Mouse (Mus musculus): ENCODE measurements around the gene Trappc5. TPM values are rescaled to one million over a fixed set of nuclear protein-coding genes. Genes with fewer than 3 reads are reported as not detected.

The Trappc5 gene
- polyA plus RNA-seq, 1 experiment from 2014 or later = 18.6 TPM

DNA sequence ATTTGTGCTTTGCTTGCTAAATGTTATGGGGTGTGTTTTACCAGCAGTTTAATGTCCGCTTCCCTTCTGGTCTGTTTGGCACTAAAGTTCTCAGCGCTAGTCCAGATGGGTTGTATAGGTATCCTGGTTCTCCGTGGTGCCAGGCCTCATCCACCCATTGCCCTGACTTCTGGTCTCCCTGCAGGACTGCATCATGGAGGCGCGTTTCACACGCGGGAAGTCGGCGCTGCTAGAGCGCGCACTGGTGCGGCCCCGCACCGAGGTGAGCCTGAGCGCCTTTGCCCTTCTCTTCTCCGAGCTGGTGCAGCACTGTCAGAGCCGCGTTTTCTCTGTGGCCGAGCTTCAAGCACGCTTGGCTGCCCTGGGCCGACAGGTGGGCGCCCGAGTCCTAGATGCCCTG lies 2.7 kb downstream of the Trappc5 start:
- 94% methylated on average over 23 of the region's 23 CpGs for WGBS (ENCODE audit: insufficient replicate concordance)
- Histone ChIP-seq H3K9ac (no peak overlapping the region), H3K4me2 (no peak overlapping the region), H3K36me3 (peaks cover 31% of the 10 kb centered on the region), H3K9me3 (replicated peaks) (no peaks in the 10 kb centered on the region), H3K4me3 (replicated peaks) (no peak overlapping the region), H3K4me1 (replicated peaks) (peaks cover 25% of the 10 kb centered on the region), H3K27me3 (no peaks in the 10 kb centered on the region), H3K27ac (no peak overlapping the region)
- ATAC-seq (ENCODE audit: low read depth) (no peak), DNase-seq (no peak)

DNA sequence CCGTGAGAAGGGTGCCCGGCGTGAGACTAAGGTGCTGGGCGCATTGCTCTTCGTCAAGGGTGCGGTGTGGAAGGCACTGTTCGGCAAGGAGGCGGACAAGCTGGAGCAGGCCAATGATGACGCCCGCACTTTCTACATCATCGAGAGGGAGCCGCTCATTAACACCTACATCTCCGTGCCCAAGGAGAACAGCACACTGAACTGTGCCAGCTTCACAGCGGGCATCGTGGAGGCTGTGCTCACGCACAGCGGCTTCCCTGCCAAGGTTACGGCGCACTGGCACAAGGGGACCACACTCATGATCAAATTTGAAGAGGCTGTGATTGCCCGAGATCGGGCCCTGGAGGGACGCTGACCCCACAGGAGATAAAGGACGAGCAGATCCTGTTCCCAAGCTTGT lies 3.1 kb downstream of the Trappc5 start:
- Histone ChIP-seq H3K9me3 (replicated peaks) (no peaks in the 10 kb centered on the region), H3K4me3 (replicated peaks) (no peak overlapping the region), H3K4me1 (replicated peaks) (peaks cover 25% of the 10 kb centered on the region), H3K27ac (no peak overlapping the region), H3K4me2 (no peak overlapping the region), H3K9ac (no peak overlapping the region), H3K27me3 (no peaks in the 10 kb centered on the region), H3K36me3 (peaks cover 31% of the 10 kb centered on the region)
- ATAC-seq (ENCODE audit: low read depth) = no peak
- WGBS (ENCODE audit: insufficient replicate concordance) = 94% methylated on average over 23 of the region's 23 CpGs
- no peak for DNase-seq

DNA sequence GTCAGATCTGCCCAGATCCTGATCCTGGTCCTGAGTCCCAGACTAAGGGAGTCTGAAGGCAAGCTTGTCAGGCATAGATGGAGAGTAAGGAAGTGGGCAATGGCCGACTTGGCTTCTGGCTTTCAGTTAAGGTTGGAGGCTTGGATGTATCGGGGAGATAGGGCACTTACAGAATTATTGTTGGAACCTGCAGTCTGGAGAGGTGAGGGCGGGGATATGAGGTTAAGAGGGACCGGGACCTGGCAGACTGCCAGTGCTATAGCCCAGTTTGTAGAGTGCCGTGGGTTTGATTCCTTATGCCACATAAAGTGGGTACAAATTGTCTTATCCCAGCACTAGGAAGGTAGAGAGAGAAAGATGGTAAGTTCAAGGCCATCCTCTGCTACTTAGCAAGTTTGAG lies 3.6 kb downstream of the Trappc5 start:
- 79% methylated on average over 5 of the region's 5 CpGs for WGBS (ENCODE audit: insufficient replicate concordance)
- DNase-seq (no peak), ATAC-seq (ENCODE audit: low read depth) (no peak)
- H3K27me3 ChIP-seq = no peaks in the 10 kb centered on the region
- peaks cover 25% of the 10 kb centered on the region for H3K4me1 ChIP-seq (replicated peaks)
- H3K4me2 ChIP-seq = no peak overlapping the region
- peaks cover 31% of the 10 kb centered on the region for H3K36me3 ChIP-seq
- H3K4me3 ChIP-seq (replicated peaks) = no peak overlapping the region
- H3K9me3 ChIP-seq (replicated peaks) = no peaks in the 10 kb centered on the region
- no peak overlapping the region for H3K27ac ChIP-seq
- H3K9ac ChIP-seq = no peak overlapping the region

DNA sequence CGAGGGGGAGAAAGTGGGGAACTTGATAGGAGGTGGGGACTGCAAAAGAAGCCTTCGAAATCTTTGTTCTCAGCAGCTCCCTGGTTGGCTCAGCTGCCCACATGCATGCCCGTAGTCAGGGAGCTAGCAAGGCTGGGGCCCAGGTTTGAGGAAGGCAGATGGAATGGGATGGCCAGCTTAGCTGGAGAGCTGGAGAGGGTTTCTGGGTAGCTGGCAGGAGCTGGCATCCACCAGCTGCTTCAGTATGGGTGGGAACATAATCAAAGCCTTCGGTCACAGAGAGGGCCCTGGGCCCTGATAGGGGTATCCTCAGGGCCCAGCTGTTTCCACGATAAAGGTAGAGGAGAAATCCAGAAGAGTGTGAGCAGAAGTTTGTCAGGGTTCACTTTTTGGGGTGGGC lies 6.3 kb downstream of the Trappc5 start:
- WGBS (ENCODE audit: insufficient replicate concordance) = 79% methylated on average over 5 of the region's 5 CpGs
- no peak overlapping the region for H3K4me3 ChIP-seq (replicated peaks)
- no peak overlapping the region for H3K27ac ChIP-seq
- H3K9me3 ChIP-seq (replicated peaks) = no peaks in the 10 kb centered on the region
- peaks cover 31% of the 10 kb centered on the region for H3K36me3 ChIP-seq
- ATAC-seq (ENCODE audit: low read depth) = 0 out of 2 replicates have a peak, but pooled peaks have one; percentile 29
- no peak overlapping the region for H3K9ac ChIP-seq
- no peaks in the 10 kb centered on the region for H3K27me3 ChIP-seq
- H3K4me1 ChIP-seq (replicated peaks) = peaks cover 13% of the 10 kb centered on the region
- H3K4me2 ChIP-seq = no peak overlapping the region
- DNase-seq = no peak

DNA sequence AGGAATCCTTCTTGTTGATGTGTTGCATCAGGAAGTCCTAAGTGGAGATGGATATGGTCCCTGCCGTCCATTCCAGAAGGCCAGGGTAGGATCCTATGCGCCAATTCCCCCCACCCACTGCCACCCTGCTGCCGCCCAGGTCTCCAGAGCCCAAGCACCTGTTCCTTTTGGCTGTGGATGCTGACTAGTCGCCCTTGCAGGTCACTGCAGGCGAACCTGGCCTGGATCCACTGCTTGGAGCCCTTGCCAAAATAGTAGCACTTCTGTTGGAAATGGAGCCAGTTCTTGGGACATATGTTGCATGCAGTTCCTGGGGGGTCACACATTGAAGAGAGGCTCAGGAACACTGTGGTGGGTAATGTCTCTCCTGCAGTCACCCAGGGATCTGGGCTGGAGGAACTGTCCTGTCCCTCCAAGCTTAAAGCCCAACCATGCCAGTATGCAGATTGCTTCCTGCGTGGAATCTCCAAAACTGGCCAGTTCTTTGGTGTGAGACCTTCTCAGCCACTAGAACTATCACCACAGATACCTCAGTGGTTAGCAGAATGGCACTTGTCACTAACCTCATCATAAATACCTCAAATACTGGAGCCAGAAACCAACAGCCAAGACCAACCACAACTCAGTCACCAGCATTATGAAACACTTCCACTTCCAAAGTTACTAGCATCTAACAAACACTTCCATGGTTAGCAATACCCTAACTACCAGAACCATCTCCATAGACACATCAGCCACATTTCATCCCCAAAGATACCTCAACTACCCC lies 7.5 kb downstream of the Trappc5 start:
- H3K27me3 ChIP-seq = no peaks in the 10 kb centered on the region
- peaks cover 1% of the 10 kb centered on the region for H3K4me1 ChIP-seq (replicated peaks)
- no peak overlapping the region for H3K4me2 ChIP-seq
- H3K9me3 ChIP-seq (replicated peaks) = no peaks in the 10 kb centered on the region
- no peak overlapping the region for H3K4me3 ChIP-seq (replicated peaks)
- H3K9ac ChIP-seq = no peak overlapping the region
- ATAC-seq (ENCODE audit: low read depth) (no peak), DNase-seq (no peak)
- WGBS (ENCODE audit: insufficient replicate concordance) = 56% methylated on average over 6 of the region's 6 CpGs
- peaks cover 30% of the 10 kb centered on the region for H3K36me3 ChIP-seq
- H3K27ac ChIP-seq = no peak overlapping the region

DNA sequence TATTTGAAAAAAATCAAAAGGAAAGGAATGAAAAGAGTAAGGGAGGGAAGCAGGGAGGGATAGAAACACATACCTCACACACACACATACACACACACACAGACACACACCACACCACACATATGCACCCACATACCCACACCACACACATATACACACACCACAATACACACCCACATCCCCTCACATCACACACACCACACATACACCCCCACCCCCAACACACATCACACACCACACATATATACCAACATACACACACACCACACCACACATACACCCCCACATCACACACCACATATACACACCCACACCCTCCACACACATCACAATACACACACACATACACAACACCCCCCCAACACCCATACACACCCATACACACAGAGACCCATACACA lies 8.4 kb downstream of the Trappc5 start:
- ATAC-seq (ENCODE audit: low read depth) = no peak
- peaks cover 20% of the 10 kb centered on the region for H3K36me3 ChIP-seq
- H3K4me2 ChIP-seq = no peak overlapping the region
- H3K4me1 ChIP-seq (replicated peaks) = no peaks in the 10 kb centered on the region; the same call in 1 of the 2 replicates
- DNase-seq = no peak
- H3K4me3 ChIP-seq (replicated peaks) = no peak overlapping the region
- H3K9ac ChIP-seq = no peak overlapping the region
- no peak overlapping the region for H3K27ac ChIP-seq
- no peaks in the 10 kb centered on the region for H3K9me3 ChIP-seq (replicated peaks)
- no peaks in the 10 kb centered on the region for H3K27me3 ChIP-seq

DNA sequence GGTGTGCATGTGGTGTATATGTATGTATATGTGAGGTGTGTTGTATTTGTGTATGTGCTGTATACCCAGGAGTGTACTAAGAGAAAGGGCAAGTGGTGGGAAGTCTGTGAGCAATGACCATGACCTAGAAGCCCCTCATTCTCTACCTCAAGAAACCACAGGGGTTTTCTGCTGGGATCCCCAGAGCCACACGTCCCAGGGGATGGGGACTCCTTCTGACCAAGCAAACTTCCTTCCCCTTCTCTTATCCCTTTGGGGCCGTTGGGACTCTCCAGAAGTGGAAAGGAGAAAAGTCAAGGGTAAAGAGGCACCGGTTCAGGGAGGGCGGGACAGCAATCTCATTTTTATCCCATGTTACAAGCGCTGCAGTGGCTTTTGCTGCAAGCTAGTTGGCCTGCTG lies 9.3 kb downstream of the Trappc5 start:
- Histone ChIP-seq H3K36me3 (peaks cover 12% of the 10 kb centered on the region), H3K4me3 (replicated peaks) (no peak overlapping the region), H3K27ac (no peak overlapping the region), H3K9me3 (replicated peaks) (no peaks in the 10 kb centered on the region), H3K9ac (no peak overlapping the region), H3K27me3 (0 out of 2 replicates have a peak, but pooled peaks cover 6% of the 10 kb centered on the region), H3K4me1 (replicated peaks) (no peaks in the 10 kb centered on the region; the same call in 1 of the 2 replicates), H3K4me2 (no peak overlapping the region)
- DNase-seq (no peak), ATAC-seq (ENCODE audit: low read depth) (no peak)
- WGBS (ENCODE audit: insufficient replicate concordance) = 49% methylated on average over 5 of the region's 5 CpGs

DNA sequence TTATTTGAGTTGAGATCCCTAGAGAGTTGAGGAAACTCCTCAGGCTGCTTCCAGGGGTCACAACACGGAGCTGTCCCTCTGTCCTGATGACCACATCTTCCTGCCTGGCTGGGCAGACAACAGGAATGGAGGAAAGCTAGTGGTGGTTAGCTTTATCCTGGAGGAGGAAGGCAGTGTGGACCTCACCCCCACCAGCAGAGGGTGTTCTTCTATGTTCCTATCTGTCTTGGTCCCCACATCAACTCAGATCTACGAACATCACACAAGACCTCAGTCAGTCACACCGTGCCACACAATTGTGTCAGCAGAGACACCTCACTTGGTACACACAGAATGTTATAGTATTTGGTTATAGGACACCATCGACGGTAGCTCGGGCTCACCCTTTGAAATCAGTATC lies 11.4 kb downstream of the Trappc5 start:
- Histone ChIP-seq H3K4me3 (replicated peaks) (no peak overlapping the region), H3K4me2 (no peak overlapping the region), H3K36me3 (no peaks in the 10 kb centered on the region), H3K27me3 (0 out of 2 replicates have a peak, but pooled peaks cover 6% of the 10 kb centered on the region), H3K4me1 (replicated peaks) (no peaks in the 10 kb centered on the region), H3K27ac (no peak overlapping the region), H3K9ac (no peak overlapping the region), H3K9me3 (replicated peaks) (no peaks in the 10 kb centered on the region)
- no peak for DNase-seq
- ATAC-seq (ENCODE audit: low read depth) = no peak
- 33% methylated on average over 6 of the region's 6 CpGs for WGBS (ENCODE audit: insufficient replicate concordance)

DNA sequence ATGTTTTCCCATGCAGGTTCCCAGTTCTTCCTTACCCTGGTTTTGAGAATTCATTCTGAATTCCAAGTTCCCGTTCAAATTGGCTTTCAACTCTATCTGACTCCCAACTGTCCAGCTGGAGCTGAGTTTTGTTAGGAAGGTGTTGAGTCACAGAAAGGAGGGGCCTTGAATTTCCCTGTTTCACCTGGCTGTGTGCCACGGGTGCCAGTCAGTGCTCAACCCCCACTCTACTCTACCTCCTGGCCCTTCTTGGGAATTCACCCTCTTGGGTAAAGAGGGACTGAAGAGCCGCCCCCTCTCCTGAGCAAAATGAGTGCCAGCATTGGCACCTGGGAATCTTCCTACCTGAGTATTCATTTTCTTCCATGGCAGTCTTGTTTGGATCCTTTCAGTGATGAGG lies 14.7 kb downstream of the Trappc5 start:
- H3K4me3 ChIP-seq (replicated peaks) = no peak overlapping the region
- H3K9me3 ChIP-seq (replicated peaks) = no peaks in the 10 kb centered on the region
- no peaks in the 10 kb centered on the region for H3K36me3 ChIP-seq
- H3K27me3 ChIP-seq = 0 out of 2 replicates have a peak, but pooled peaks cover 6% of the 10 kb centered on the region
- H3K9ac ChIP-seq = no peak overlapping the region
- DNase-seq = no peak
- ATAC-seq (ENCODE audit: low read depth) = no peak
- H3K4me2 ChIP-seq = no peak overlapping the region
- WGBS (ENCODE audit: insufficient replicate concordance) = 43% methylated on average over 3 of the region's 3 CpGs
- no peaks in the 10 kb centered on the region for H3K4me1 ChIP-seq (replicated peaks)
- H3K27ac ChIP-seq = no peak overlapping the region

DNA sequence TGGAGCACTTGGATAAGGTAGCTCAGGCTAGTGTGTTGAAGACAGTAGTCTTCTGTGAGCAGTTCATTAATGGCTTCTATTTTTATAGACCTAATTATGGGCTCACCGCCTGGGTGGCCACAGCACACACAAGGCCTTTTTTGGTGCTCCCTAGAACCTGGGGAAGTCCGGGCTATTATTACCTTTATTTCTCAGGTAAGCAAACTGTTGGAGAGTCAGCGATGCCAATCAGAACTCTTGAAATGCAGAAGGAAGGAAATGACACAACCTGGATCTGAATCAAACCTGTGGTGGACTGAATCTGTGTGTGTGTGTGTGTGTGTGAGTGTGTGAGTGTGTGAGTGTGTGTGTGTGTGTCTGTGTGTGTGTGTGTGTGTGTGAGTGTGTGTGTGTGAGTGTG lies 18.0 kb downstream of the Trappc5 start, which contains the start of gene Fcer2a:
Gene Fcer2a (minus strand): TSS at position 55 of the 400 bp plus-strand sequence.
- H3K9ac ChIP-seq = no peak within 1 kb of the TSS
- ATAC-seq (ENCODE audit: low read depth) (no peak), DNase-seq (no peak)
- H3K27me3 ChIP-seq = 0 out of 2 replicates have a peak, but pooled peaks cover 6% of the 10 kb centered on the region
- H3K9me3 ChIP-seq (replicated peaks) = no peaks in the 10 kb centered on the region
- no peaks in the 10 kb centered on the region for H3K4me1 ChIP-seq (replicated peaks)
- 68% methylated on average over 3 of the region's 3 CpGs for WGBS (ENCODE audit: insufficient replicate concordance)
- H3K4me3 ChIP-seq (replicated peaks) = no peak within 1 kb of the TSS
- H3K27ac ChIP-seq = no peak within 1 kb of the TSS
- H3K36me3 ChIP-seq = no peaks in the 10 kb centered on the region
- no peak within 1 kb of the TSS for H3K4me2 ChIP-seq

DNA sequence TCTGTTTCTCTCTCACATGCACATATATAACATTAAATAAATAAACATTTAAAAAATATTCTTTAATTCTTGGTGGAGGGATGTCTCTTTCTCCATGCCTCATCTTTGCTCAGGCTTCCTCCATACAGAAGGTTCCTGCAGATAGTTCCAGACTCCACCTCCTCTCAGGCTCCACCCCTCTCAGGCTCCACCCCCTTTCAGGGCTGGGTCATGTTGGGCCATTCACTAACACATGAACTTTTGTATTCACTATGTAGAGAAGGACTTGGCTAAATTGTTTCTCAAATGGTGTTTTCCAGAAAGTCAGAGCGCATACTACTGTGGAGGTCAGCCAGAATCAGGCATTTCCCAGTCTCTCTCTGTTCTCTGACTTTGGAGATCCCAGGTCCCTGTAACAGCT lies 25.4 kb downstream of the Trappc5 start:
- no peaks in the 10 kb centered on the region for H3K4me1 ChIP-seq (replicated peaks)
- 79% methylated on average over 1 of the region's 1 CpGs for WGBS (ENCODE audit: insufficient replicate concordance)
- H3K9me3 ChIP-seq (replicated peaks) = no peaks in the 10 kb centered on the region
- H3K9ac ChIP-seq = no peak overlapping the region
- H3K27ac ChIP-seq = no peak overlapping the region
- H3K4me3 ChIP-seq (replicated peaks) = no peak overlapping the region
- ATAC-seq (ENCODE audit: low read depth) (no peak), DNase-seq (peak; percentile 29)
- no peaks in the 10 kb centered on the region for H3K27me3 ChIP-seq
- no peaks in the 10 kb centered on the region for H3K36me3 ChIP-seq
- H3K4me2 ChIP-seq = no peak overlapping the region

DNA sequence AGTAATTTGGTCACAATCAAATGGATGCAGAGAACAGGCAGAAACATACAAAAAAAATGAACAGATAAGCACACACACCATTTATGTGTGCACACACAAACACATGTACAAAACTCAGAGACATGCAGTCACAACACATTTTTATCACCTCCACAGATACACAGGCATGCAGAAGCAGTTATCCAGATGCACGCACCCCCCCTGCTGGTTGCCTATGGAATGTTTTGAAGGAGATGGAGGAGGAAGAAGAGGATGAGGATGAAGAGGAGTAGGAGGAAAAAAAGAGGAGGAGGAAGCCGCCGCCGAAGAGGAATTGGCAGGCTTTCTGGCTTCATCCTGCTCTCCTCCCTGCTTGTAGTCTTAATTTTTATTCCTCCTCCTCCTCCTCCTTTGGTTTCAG lies 29.6 kb downstream of the Trappc5 start:
- ATAC-seq (ENCODE audit: low read depth) (no peak), DNase-seq (peak; percentile 27)
- peaks cover 9% of the 10 kb centered on the region; the same call in 1 of the 2 replicates for H3K4me1 ChIP-seq (replicated peaks)
- no peak overlapping the region for H3K4me2 ChIP-seq
- no peaks in the 10 kb centered on the region for H3K9me3 ChIP-seq (replicated peaks)
- 51% methylated on average over 4 of the region's 4 CpGs for WGBS (ENCODE audit: insufficient replicate concordance)
- no peaks in the 10 kb centered on the region for H3K36me3 ChIP-seq
- no peak overlapping the region for H3K4me3 ChIP-seq (replicated peaks)
- no peaks in the 10 kb centered on the region for H3K27me3 ChIP-seq
- H3K9ac ChIP-seq = no peak overlapping the region
- H3K27ac ChIP-seq = no peak overlapping the region
